Mouse (Mus musculus) spleen, adult 2 months (tissue): Measurements from ENCODE around the gene Chd4.

Experiments used
- CTCF ChIP-seq: fragments of 200-500 bp; IDR thresholded peaks from 2 replicates; pipeline ENCODE4 v1.5.1; 2011; ENCODE audit warnings: mild to moderate bottlenecking, inconsistent platforms; ENCODE audit not compliant: insufficient read depth, insufficient read length, insufficient replicate concordance; ENCODE audit errors: extremely low read depth
- POLR2A ChIP-seq: fragments of 200-500 bp; IDR thresholded peaks from 2 replicates; pipeline ENCODE4 v1.6.1; 2011; ENCODE audit warnings: low read depth, low read length, inconsistent platforms

- no peak for TF ChIP-seq CTCF
- no peak for TF ChIP-seq POLR2A
These were observed 53.3 kb downstream of the Chd4 start for GRCm38 (mm10) chr6:125148926-125149568.
